Mouse (Mus musculus) kidney, adult 2 months (tissue): ENCODE measurements around the gene Csnk2b.

Experiments used
- CTCF ChIP-seq: fragments of 200-500 bp; conservative IDR thresholded peaks from 2 replicates; pipeline ENCODE4 v1.5.1; 2011; ENCODE audit warnings: low read depth, mild to moderate bottlenecking, control low read depth, low read length, moderate library complexity, mixed read lengths; ENCODE audit not compliant: insufficient read depth, insufficient read length
- POLR2A ChIP-seq: fragments of 200-500 bp; IDR thresholded peaks from one replicate; pipeline ENCODE4 v1.6.1; 2011; ENCODE audit warnings: low read depth, low read length, control low read depth

- no peak for TF ChIP-seq POLR2A
- no peak for TF ChIP-seq CTCF
Measured at GRCm38 (mm10) chr17:35100196-35100765, 21.6 kb downstream of the Csnk2b start.
